Mouse (Mus musculus) spleen, adult 2 months (tissue): ENCODE measurements around the gene Slc7a8. TPM values are rescaled to one million over a fixed set of nuclear protein-coding genes. Genes with fewer than 3 reads are reported as not detected.

Experiments
- DNase-seq, 2 experiments: peaks; one replicate each; pipeline versions ENCODE4 v3.0.0 to v3.0.0-alpha.2; 2012 to 2021; ENCODE audit warnings: low spot score in 2 of 2, low read depth in 1 of 2
- H3K27ac ChIP-seq: fragments of 200-500 bp; 2 replicates; pipeline ENCODE4 v1.5.1; 2012; ENCODE audit warnings: low read length, inconsistent platforms; ENCODE audit not compliant: insufficient read depth
- H3K27me3 ChIP-seq: fragments of 200-500 bp; 2 replicates; pipeline ENCODE4 v1.6.1; 2012; ENCODE audit warnings: mild to moderate bottlenecking, moderate library complexity, low read length, inconsistent platforms; ENCODE audit not compliant: control insufficient read depth, insufficient read depth
- H3K36me3 ChIP-seq: fragments of 200-500 bp; 2 replicates; pipeline ENCODE4 v1.6.1; 2012; ENCODE audit warnings: mild to moderate bottlenecking, low read length, inconsistent platforms; ENCODE audit not compliant: control insufficient read depth, insufficient read depth
- H3K4me1 ChIP-seq: fragments of 200-500 bp; 2 replicates; pipeline ENCODE4 v1.6.1; 2011; ENCODE audit warnings: inconsistent platforms; ENCODE audit not compliant: control insufficient read depth, insufficient read depth, insufficient read length
- H3K4me3 ChIP-seq: fragments of 200-500 bp; 2 replicates; pipeline ENCODE4 v1.5.1; 2011; ENCODE audit warnings: mild to moderate bottlenecking, inconsistent platforms; ENCODE audit not compliant: insufficient read depth, insufficient read length; ENCODE audit errors: extremely low read depth
- CTCF ChIP-seq: fragments of 200-500 bp; IDR thresholded peaks from 2 replicates; pipeline ENCODE4 v1.5.1; 2011; ENCODE audit warnings: mild to moderate bottlenecking, inconsistent platforms; ENCODE audit not compliant: insufficient read depth, insufficient read length, insufficient replicate concordance; ENCODE audit errors: extremely low read depth
- POLR2A ChIP-seq: fragments of 200-500 bp; IDR thresholded peaks from 2 replicates; pipeline ENCODE4 v1.6.1; 2011; ENCODE audit warnings: low read depth, low read length, inconsistent platforms
- whole genome bisulfite sequencing: fragments of 180-500 bp; shearing (Covaris S2); methylation state at CpG from one replicate; pipeline ENCODE4 v1.1.7; 2018; 5-methylcytosine and 5-hydroxymethylcytosine counted together
- polyA plus RNA-seq: library from polyadenylated mRNA; depleted of rRNA; stranded (reverse); fragments of >200 nt; gene quantifications from 2 replicates; pipeline ENCODE4 v1.2.3, GENCODE M21; 2012; rRNA removed

Gene Slc7a8
- polyA plus RNA-seq, 1 experiment = 13.3 TPM

- WGBS = 53% methylated on average over 2 of the region's 2 CpGs
- Histone ChIP-seq H3K4me1 (no peaks in the 10 kb centered on the region), H3K36me3 (peaks cover 35% of the 10 kb centered on the region), H3K27ac (no peak overlapping the region), H3K4me3 (no peak overlapping the region), H3K27me3 (no peaks in the 10 kb centered on the region)
- TF ChIP-seq POLR2A (no peak), CTCF (no peak)
- no peak for DNase-seq
Observed at GRCm38 (mm10) chr14:54674317-54674716, 107.4 kb downstream of the Slc7a8 start.

Other genes starting within 250 kb of the Slc7a8 start
- gene Haus4, start 227.3 kb downstream of the Slc7a8 start, polyA plus RNA-seq = 12.8 and 15.1 TPM in 2 replicates
- gene Ajuba, start 204.4 kb downstream of the Slc7a8 start, polyA plus RNA-seq = 3.0 and 3.9 TPM in 2 replicates
- gene 4931414P19Rik, start 176.0 kb downstream of the Slc7a8 start, polyA plus RNA-seq = 4.2 and 6.0 TPM in 2 replicates
- 82.5 and 102 TPM in 2 replicates for gene Psmb5, start 163.9 kb downstream of the Slc7a8 start, polyA plus RNA-seq
- gene Psmb11, start 160.5 kb downstream of the Slc7a8 start, polyA plus RNA-seq = not detected in 2 replicates
- not detected in 2 replicates for gene Gm17606, start 141.0 kb downstream of the Slc7a8 start, polyA plus RNA-seq
- 7.3 and 10.8 TPM in 2 replicates for gene Cdh24, start 140.6 kb downstream of the Slc7a8 start, polyA plus RNA-seq
- gene 1700123O20Rik, start 95.7 kb downstream of the Slc7a8 start, polyA plus RNA-seq = 32.9 and 66.9 TPM in 2 replicates
- 126 and 130 TPM in 2 replicates for gene Acin1, start 95.0 kb downstream of the Slc7a8 start, polyA plus RNA-seq
- gene Gm29776, start 83.1 kb downstream of the Slc7a8 start, polyA plus RNA-seq = 0.04 and 0.07 TPM in 2 replicates
- gene Cebpe, start 69.8 kb downstream of the Slc7a8 start, polyA plus RNA-seq = 5.2 and 5.9 TPM in 2 replicates
- not detected in 2 replicates for gene Rnf212b, start 32.2 kb upstream of the Slc7a8 start, polyA plus RNA-seq
- gene Homez, start 89.0 kb upstream of the Slc7a8 start, polyA plus RNA-seq = 2.8 and 4.1 TPM in 2 replicates
- gene Ppp1r3e, start 95.6 kb upstream of the Slc7a8 start, polyA plus RNA-seq = 6.3 and 10.7 TPM in 2 replicates
- gene Bcl2l2, start 101.4 kb upstream of the Slc7a8 start, polyA plus RNA-seq = 16.6 and 16.9 TPM in 2 replicates
- gene Gm20521, start 101.5 kb upstream of the Slc7a8 start, polyA plus RNA-seq = 3.1 TPM in 1 of 2 replicates, not detected in the other
- 73.3 and 76.7 TPM in 2 replicates for gene Pabpn1, start 110.6 kb upstream of the Slc7a8 start, polyA plus RNA-seq
- gene Slc22a17, start 131.2 kb upstream of the Slc7a8 start, polyA plus RNA-seq = 18.5 and 18.9 TPM in 2 replicates
- 2.4 and 3.7 TPM in 2 replicates for gene Efs, start 144.2 kb upstream of the Slc7a8 start, polyA plus RNA-seq
- gene Il25, start 150.7 kb upstream of the Slc7a8 start, polyA plus RNA-seq = not detected in 2 replicates
- gene Cmtm5, start 154.3 kb upstream of the Slc7a8 start, polyA plus RNA-seq = 0.14 TPM in 1 of 2 replicates, not detected in the other
- 0.02 and 0.61 TPM in 2 replicates for gene Myh6, start 185.0 kb upstream of the Slc7a8 start, polyA plus RNA-seq
- not detected in 2 replicates for gene Gm17428, start 195.0 kb upstream of the Slc7a8 start, polyA plus RNA-seq
- gene Myh7, start 212.7 kb upstream of the Slc7a8 start, polyA plus RNA-seq = not detected in 2 replicates
- gene Ngdn, start 233.5 kb upstream of the Slc7a8 start, polyA plus RNA-seq = 10.4 and 11.0 TPM in 2 replicates